Mouse (Mus musculus) neutrophil, adult 59 days (primary cell): ENCODE measurements around the gene Dynll2. TPM values are rescaled to one million over a fixed set of nuclear protein-coding genes. Genes with fewer than 3 reads are reported as not detected.

Experiments
- total RNA-seq, 2 experiments: library from RNA; stranded (reverse); gene quantifications; 1 replicate in 1 of 2; 2 replicates in 1 of 2; pipeline ENCODE4 v1.2.4; 2023

Dynll2 gene
- total RNA-seq, result 10 to 100 TPM; 13.4 to 14.8 TPM

GRCm38 (mm10) chr11:87986831-87987793 is at the start of gene Dynll2:
Gene Dynll2, minus strand, starts transcription at chr11:87987533.

Other genes starting within 250 kb of the Dynll2 start
- gene Supt4a, start 250.0 kb downstream of the Dynll2 start, total RNA-seq, result 100 to 1,000 TPM; 119 to 146 TPM
- gene Tspoap1, start 227.0 kb downstream of the Dynll2 start, total RNA-seq, result 10 to 100 TPM; 18.7 to 21.5 TPM
- 100 to 1,000 TPM; 798 to 870 TPM for gene Mpo, start 194.0 kb downstream of the Dynll2 start, total RNA-seq
- not detected for gene Lpo, start 159.2 kb downstream of the Dynll2 start, total RNA-seq
- 1 to 10 TPM; 2.8 to 3.9 TPM for gene Mks1, start 134.3 kb downstream of the Dynll2 start, total RNA-seq
- gene Epx, start 112.0 kb downstream of the Dynll2 start, total RNA-seq, result 10 to 100 TPM; 17.9 to 58.4 TPM
- gene Olfr462, start 95.3 kb downstream of the Dynll2 start, total RNA-seq, result not detected
- not detected for gene Olfr463, start 90.1 kb downstream of the Dynll2 start, total RNA-seq
- gene Olfr464, start 66.6 kb downstream of the Dynll2 start, total RNA-seq, result not detected
- 100 to 1,000 TPM; 179 to 200 TPM for gene Srsf1, start 59.8 kb upstream of the Dynll2 start, total RNA-seq
- 10 to 100 TPM; 33.7 to 38.8 TPM for gene Vezf1, start 80.7 kb upstream of the Dynll2 start, total RNA-seq
- gene Cuedc1, start 110.5 kb upstream of the Dynll2 start, total RNA-seq, result 1 to 10 TPM; 6.7 to 8.7 TPM
- gene Mrps23, start 216.9 kb upstream of the Dynll2 start, total RNA-seq, result 10 to 100 TPM; 38.3 to 50.6 TPM